Mouse (Mus musculus): Measurements from ENCODE around the gene 1700014D04Rik. TPM values are rescaled to one million over a fixed set of nuclear protein-coding genes. Genes with fewer than 3 reads are reported as not detected.

Gene 1700014D04Rik
- polyA plus RNA-seq, 1 experiment from 2014 or later = not detected

- Histone ChIP-seq H3K27me3 (replicated peaks; ENCODE audit: control insufficient read depth, insufficient read depth, low read length) (no peaks in the 10 kb centered on the region), H3K9ac (ENCODE audit: low read depth, low read length) (no peak overlapping the region), H3K4me1 (replicated peaks; ENCODE audit: control insufficient read depth, insufficient read depth, low read length) (no peaks in the 10 kb centered on the region), H3K36me3 (ENCODE audit: control insufficient read depth, insufficient read depth) (no peaks in the 10 kb centered on the region), H3K4me3 (ENCODE audit: low read depth, low read length) (no peak overlapping the region), H3K4me2 (replicated peaks; ENCODE audit: low read depth) (no peak overlapping the region), H3K27ac (ENCODE audit: low read depth, low read length) (no peak overlapping the region), H3K9me3 (ENCODE audit: control insufficient read depth) (no peaks in the 10 kb centered on the region)
- 79% methylated on average over 7 of the region's 7 CpGs for WGBS
- no peak for TF ChIP-seq CTCF (IDR thresholded peaks at IDR 0.05; ENCODE audit: low read depth)
- no peak for ATAC-seq
Measured at GRCm38 (mm10) chr13:59695781-59696180, 50.8 kb downstream of the 1700014D04Rik start.

DNA sequence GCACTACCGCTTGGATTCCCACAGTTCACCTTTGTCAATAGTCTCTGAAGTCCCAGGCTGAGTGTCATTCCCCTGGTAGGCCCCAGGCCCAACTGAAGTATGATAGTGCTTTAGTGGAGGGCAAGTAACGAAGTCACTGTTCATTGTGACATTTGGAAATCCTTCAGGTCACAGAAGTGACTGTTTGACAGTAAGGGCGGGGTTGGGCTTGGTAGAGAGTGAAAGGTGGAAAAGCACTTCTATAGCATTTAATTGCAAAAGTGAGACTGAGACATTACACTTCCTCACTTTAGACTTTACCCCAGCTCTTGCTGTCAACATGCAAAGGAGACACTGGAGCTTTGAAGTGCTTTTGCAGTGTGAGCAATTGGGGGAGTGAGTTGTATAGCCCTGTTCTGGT is 52.5 kb downstream of the 1700014D04Rik start, which contains the start of gene 4921517D22Rik:
Gene 4921517D22Rik (minus strand): TSS at position 101 of the 400 bp plus-strand sequence.
- WGBS = 82% methylated on average over 3 of the region's 3 CpGs
- Histone ChIP-seq H3K9ac (ENCODE audit: low read depth, low read length) (no peak within 1 kb of the TSS), H3K9me3 (ENCODE audit: control insufficient read depth) (no peaks in the 10 kb centered on the region), H3K4me3 (ENCODE audit: low read depth, low read length) (no peak within 1 kb of the TSS), H3K27me3 (replicated peaks; ENCODE audit: control insufficient read depth, insufficient read depth, low read length) (no peaks in the 10 kb centered on the region), H3K4me1 (replicated peaks; ENCODE audit: control insufficient read depth, insufficient read depth, low read length) (no peaks in the 10 kb centered on the region), H3K4me2 (replicated peaks; ENCODE audit: low read depth) (no peak within 1 kb of the TSS), H3K36me3 (ENCODE audit: control insufficient read depth, insufficient read depth) (no peaks in the 10 kb centered on the region), H3K27ac (ENCODE audit: low read depth, low read length) (no peak within 1 kb of the TSS)
- ATAC-seq = no peak
- TF ChIP-seq CTCF (IDR thresholded peaks at IDR 0.05; ENCODE audit: low read depth) = no peak

DNA sequence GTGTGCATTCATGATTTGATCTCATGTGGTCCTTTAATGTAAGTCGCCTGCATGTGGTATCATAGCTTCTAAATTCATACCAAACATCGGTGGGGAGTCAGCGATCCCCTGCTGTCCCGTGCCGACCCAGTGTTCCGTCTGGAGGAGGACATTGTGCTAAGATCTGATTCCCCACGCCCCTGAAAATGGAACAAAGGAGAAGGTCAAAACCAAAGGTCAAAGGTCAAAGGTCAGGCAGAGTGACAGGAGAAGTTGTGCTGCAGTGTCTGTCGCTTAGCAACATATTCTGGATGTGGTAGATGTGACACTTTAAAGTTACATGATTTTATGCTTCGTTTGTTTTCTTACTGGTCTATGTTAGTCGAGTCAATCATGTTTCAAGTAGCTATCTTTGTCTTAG is 55.1 kb downstream of the 1700014D04Rik start:
- TF ChIP-seq CTCF (IDR thresholded peaks at IDR 0.05; ENCODE audit: low read depth) = no peak
- no peak for ATAC-seq
- Histone ChIP-seq H3K9me3 (ENCODE audit: control insufficient read depth) (no peaks in the 10 kb centered on the region), H3K4me2 (replicated peaks; ENCODE audit: low read depth) (no peak overlapping the region), H3K9ac (ENCODE audit: low read depth, low read length) (no peak overlapping the region), H3K36me3 (ENCODE audit: control insufficient read depth, insufficient read depth) (no peaks in the 10 kb centered on the region), H3K27ac (ENCODE audit: low read depth, low read length) (no peak overlapping the region), H3K27me3 (replicated peaks; ENCODE audit: control insufficient read depth, insufficient read depth, low read length) (no peaks in the 10 kb centered on the region), H3K4me3 (ENCODE audit: low read depth, low read length) (no peak overlapping the region), H3K4me1 (replicated peaks; ENCODE audit: control insufficient read depth, insufficient read depth, low read length) (no peaks in the 10 kb centered on the region)
- WGBS = 73% methylated on average over 10 of the region's 10 CpGs

Other genes with a start within 250 kb of the 1700014D04Rik start
- 7.3 TPM in 2 replicates for gene Agtpbp1, start 161.5 kb downstream of the 1700014D04Rik start, polyA plus RNA-seq (2015; fragmentation: Nextera tagmentation; extraction: Ambion mirVana)
- gene Naa35, start 161.5 kb downstream of the 1700014D04Rik start, polyA plus RNA-seq (2015; fragmentation: Nextera tagmentation; extraction: Ambion mirVana) = 39.8 and 44.7 TPM in 2 replicates
- gene Golm1, start 70.9 kb downstream of the 1700014D04Rik start, polyA plus RNA-seq (2015; fragmentation: Nextera tagmentation; extraction: Ambion mirVana) = 29.6 and 34.3 TPM in 2 replicates
- not detected in 2 replicates for gene 4921517D22Rik, start 52.6 kb downstream of the 1700014D04Rik start, polyA plus RNA-seq (2015; fragmentation: Nextera tagmentation; extraction: Ambion mirVana)
- not detected in 2 replicates for gene Spata31d1a, start 36.4 kb downstream of the 1700014D04Rik start, polyA plus RNA-seq (2015; fragmentation: Nextera tagmentation; extraction: Ambion mirVana)
- gene Spata31d1b, start 34.5 kb downstream of the 1700014D04Rik start, polyA plus RNA-seq (2015; fragmentation: Nextera tagmentation; extraction: Ambion mirVana) = not detected in 2 replicates
- not detected in 2 replicates for gene Spata31d1d, start 15.0 kb downstream of the 1700014D04Rik start, polyA plus RNA-seq (2015; fragmentation: Nextera tagmentation; extraction: Ambion mirVana)
- gene Isca1, start 23.1 kb upstream of the 1700014D04Rik start, polyA plus RNA-seq (2015; fragmentation: Nextera tagmentation; extraction: Ambion mirVana) = 81.4 and 84.5 TPM in 2 replicates
- not detected in 2 replicates for gene Gm49354, start 35.5 kb upstream of the 1700014D04Rik start, polyA plus RNA-seq (2015; fragmentation: Nextera tagmentation; extraction: Ambion mirVana)
- gene Tut7, start 76.4 kb upstream of the 1700014D04Rik start, polyA plus RNA-seq (2015; fragmentation: Nextera tagmentation; extraction: Ambion mirVana) = 50.1 and 55.4 TPM in 2 replicates

Measured in intestine, postnatal 0 days (tissue).